8 mouse cellular contexts compared by ENCODE assay signal in genomic region chr14:79661005-79661917, GRCm38 (mm10). TPM values are rescaled to one million over a fixed set of nuclear protein-coding genes. Genes with fewer than 3 reads are reported as not detected.
DNase-seq lines count a peak whose midpoint lies in the region; ATAC-seq lines count a peak whose summit lies in the region.

No protein-coding gene starts in this region.

- H3K9ac ChIP-seq in intestine, embryonic 16.5 days (ENCODE audit: low read depth, low read length) = peak overlapping the region; percentile 25; the same call in 1 of the 2 replicates
- no peak overlapping the region for H3K9ac ChIP-seq in liver, embryonic 12.5 days
- no peak overlapping the region for H3K9ac ChIP-seq in stomach, embryonic 14.5 days (replicated peaks; ENCODE audit: low read depth, low read length)

- no peak overlapping the region for H3K27ac ChIP-seq in intestine, embryonic 16.5 days (ENCODE audit: low read length)
- H3K27ac ChIP-seq in liver, embryonic 12.5 days = no peak overlapping the region
- H3K27ac ChIP-seq in stomach, embryonic 14.5 days (ENCODE audit: low read length) = no peak overlapping the region

- peak; percentile 60 for DNase-seq in 416B (ENCODE audit: low read depth)
- peak; percentile 72 for DNase-seq in adrenal gland, adult 18-20 months (ENCODE audit: low spot score in 2 of 2)
- peak; percentile 72 for DNase-seq in embryo, embryonic 10.5 days (ENCODE audit: low spot score)

- no peaks in the 10 kb centered on the region for H3K9me3 ChIP-seq in intestine, embryonic 16.5 days (ENCODE audit: control insufficient read depth, low read length)
- H3K9me3 ChIP-seq in liver, embryonic 12.5 days (replicated peaks) = no peaks in the 10 kb centered on the region
- no peaks in the 10 kb centered on the region for H3K9me3 ChIP-seq in stomach, embryonic 14.5 days (ENCODE audit: control insufficient read depth, low read depth, low read length)

- no peaks in the 10 kb centered on the region; the same call in 1 of the 2 replicates for H3K27me3 ChIP-seq in intestine, embryonic 16.5 days (replicated peaks; ENCODE audit: control insufficient read depth, insufficient read depth, low read length)
- peaks cover 22% of the 10 kb centered on the region for H3K27me3 ChIP-seq in liver, embryonic 12.5 days (replicated peaks)
- H3K27me3 ChIP-seq in stomach, embryonic 14.5 days (ENCODE audit: control insufficient read depth, insufficient read depth, low read length) = no peaks in the 10 kb centered on the region

- H3K4me3 ChIP-seq in intestine, embryonic 16.5 days (ENCODE audit: low read length) = peak overlapping the region; percentile 38
- no peak overlapping the region for H3K4me3 ChIP-seq in liver, embryonic 12.5 days
- H3K4me3 ChIP-seq in stomach, embryonic 14.5 days (ENCODE audit: low read depth, low read length) = 0 out of 2 replicates have a peak overlapping the region, but pooled peaks have one; percentile 10

- 16% methylated on average over 33 of the region's 33 CpGs for WGBS in intestine, embryonic 16.5 days
- 17% methylated on average over 33 of the region's 33 CpGs for WGBS in liver, embryonic 12.5 days (ENCODE audit: insufficient replicate concordance)
- WGBS in stomach, embryonic 14.5 days = 19% methylated on average over 33 of the region's 33 CpGs

- peak overlapping the region; percentile 63 for H3K4me2 ChIP-seq in intestine, embryonic 16.5 days (ENCODE audit: low read depth, low read length)
- H3K4me2 ChIP-seq in liver, embryonic 12.5 days = peak overlapping the region; percentile 42
- H3K4me2 ChIP-seq in stomach, embryonic 14.5 days (replicated peaks; ENCODE audit: low read depth, low read length) = peak overlapping the region; percentile 48

- H3K36me3 ChIP-seq in intestine, embryonic 16.5 days (ENCODE audit: control insufficient read depth, insufficient read depth, low read length) = no peaks in the 10 kb centered on the region
- H3K36me3 ChIP-seq in liver, embryonic 12.5 days = no peaks in the 10 kb centered on the region
- H3K36me3 ChIP-seq in stomach, embryonic 14.5 days (ENCODE audit: control insufficient read depth, insufficient read depth, low read length) = no peaks in the 10 kb centered on the region

- H3K4me1 ChIP-seq in intestine, embryonic 16.5 days (ENCODE audit: control insufficient read depth, insufficient read depth, low read length) = peaks cover 3% of the 10 kb centered on the region; the same call in 1 of the 2 replicates
- no peaks in the 10 kb centered on the region for H3K4me1 ChIP-seq in liver, embryonic 12.5 days
- H3K4me1 ChIP-seq in stomach, embryonic 14.5 days (ENCODE audit: control insufficient read depth, insufficient read depth, low read length) = no peaks in the 10 kb centered on the region

- peak; percentile 97 for ATAC-seq in granulocyte monocyte progenitor cell, adult 5-6 weeks (replicated peaks; ENCODE audit: poor library complexity, severe bottlenecking)
- peak; percentile 87 for ATAC-seq in intestine, embryonic 16.5 days
- peak; percentile 58; the same call in 1 of the 2 replicates for ATAC-seq in liver, embryonic 12.5 days
- peak; percentile 53; the same call in 1 of the 2 replicates for ATAC-seq in monocyte, adult 5-6 weeks (replicated peaks; ENCODE audit: insufficient number of reproducible peaks, low FRiP score, low TSS enrichment, poor library complexity, severe bottlenecking)
- ATAC-seq in stomach, embryonic 14.5 days (ENCODE audit: insufficient number of reproducible peaks, insufficient read depth, low FRiP score, low read depth) = peak; percentile 67; the same call in 1 of the 2 replicates

RNA-seq across cellular contexts. Expression of gene Cnmd, which starts 0.7 kb away (rescaled TPM):
- total RNA-seq in adrenal gland, adult 18-20 months (2021) = 1 to 10 TPM in 1 of 2 experiments, under 1 TPM in 1; 0.93 to 2.0 TPM
- total RNA-seq in granulocyte monocyte progenitor cell, adult 5-6 weeks (2014; fragmentation: Nextera tagmentation) = not detected in 2 replicates
- not detected in 2 replicates for total RNA-seq in granulocyte monocyte progenitor cell, adult 5-6 weeks (2017)
- polyA plus RNA-seq in intestine, embryonic 16.5 days (2015; fragmentation: Nextera tagmentation; extraction: Ambion mirVana) = 0.15 and 0.22 TPM in 2 replicates
- not detected in 2 replicates for polyA plus RNA-seq in liver, embryonic 12.5 days (2016; fragmentation: Nextera tagmentation; extraction: Ambion mirVana)
- not detected in 3 replicates for total RNA-seq in monocyte, adult 5-6 weeks (2017)
- 1.3 and 2.9 TPM in 2 replicates for polyA plus RNA-seq in stomach, embryonic 14.5 days (2014; fragmentation: Nextera tagmentation; extraction: Ambion mirVana)
